Mouse (Mus musculus) spleen, adult 2 months (tissue): ENCODE results near the gene Cd300lf.

Experiments used
- CTCF ChIP-seq: fragments of 200-500 bp; IDR thresholded peaks from 2 replicates; pipeline ENCODE4 v1.5.1; 2011; ENCODE audit warnings: mild to moderate bottlenecking, inconsistent platforms; ENCODE audit not compliant: insufficient read depth, insufficient read length, insufficient replicate concordance; ENCODE audit errors: extremely low read depth
- POLR2A ChIP-seq: fragments of 200-500 bp; IDR thresholded peaks from 2 replicates; pipeline ENCODE4 v1.6.1; 2011; ENCODE audit warnings: low read depth, low read length, inconsistent platforms

DNA sequence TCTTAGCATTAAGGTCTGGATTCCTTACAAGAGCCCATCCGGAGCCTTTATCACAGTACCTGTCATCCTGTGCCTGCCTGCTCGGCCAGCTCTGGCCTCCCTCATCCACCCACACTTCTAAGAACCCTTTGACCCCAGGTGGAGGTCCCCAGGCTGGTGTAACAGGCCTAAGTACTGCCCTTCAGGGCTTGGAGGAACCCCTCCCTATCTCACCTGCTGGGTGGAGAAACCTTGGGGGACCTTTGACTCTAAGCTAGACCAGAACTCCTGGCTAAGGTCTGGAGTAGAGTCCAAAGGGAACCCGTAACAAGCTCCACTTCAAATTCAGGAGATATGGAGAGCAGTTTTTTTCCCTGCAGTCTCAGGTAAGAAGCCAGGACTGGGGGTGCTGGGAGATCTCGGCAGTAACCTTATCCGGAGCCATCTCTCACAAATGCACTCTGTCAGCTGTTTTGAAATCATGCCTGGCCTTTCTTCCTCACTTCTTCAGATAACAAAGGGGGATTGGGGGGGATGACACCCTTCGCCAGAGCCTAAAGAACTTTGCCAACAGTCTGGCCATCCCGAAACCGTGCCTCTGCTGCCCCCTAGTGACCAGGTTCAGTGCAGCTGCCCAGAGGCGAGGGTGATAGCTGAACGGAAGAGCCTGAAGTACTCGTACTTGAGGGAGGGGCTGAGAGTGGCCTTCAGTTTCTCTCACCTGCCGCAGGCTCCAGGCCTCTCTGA, 48.3 kb upstream of the Cd300lf start:
- peak; percentile 99 for TF ChIP-seq CTCF
- no peak for TF ChIP-seq POLR2A
